Mouse (Mus musculus) myocyte (in vitro differentiated cells): ENCODE data around the gene Atg16l1. TPM values are rescaled to one million over a fixed set of nuclear protein-coding genes. Genes with fewer than 3 reads are reported as not detected.

ENCODE experiments used
- H3K27me3 ChIP-seq: one replicate; pipeline ENCODE4 v1.6.1; 2011; ENCODE audit not compliant: control insufficient read depth, insufficient read depth, insufficient read length
- H3K36me3 ChIP-seq: one replicate; pipeline ENCODE4 v1.6.1; 2011; ENCODE audit not compliant: control insufficient read depth, insufficient read depth
- H3K4me2 ChIP-seq: one replicate; pipeline ENCODE4 v1.6.1; 2011; ENCODE audit warnings: low read depth, control low read depth
- H3K4me3 ChIP-seq: one replicate; pipeline ENCODE4 v1.5.1; 2011; ENCODE audit warnings: mild to moderate bottlenecking, control low read depth, moderate library complexity
- H3K79me2 ChIP-seq: one replicate; pipeline ENCODE4 v1.6.1; 2011; ENCODE audit not compliant: control insufficient read depth, insufficient read depth
- H3ac ChIP-seq: one replicate; pipeline ENCODE4 v1.6.1; 2011; ENCODE audit not compliant: control insufficient read depth, insufficient read length
- CEBPB ChIP-seq: IDR thresholded peaks from 2 replicates; pipeline ENCODE4 v1.6.1; 2011; ENCODE audit warnings: mild to moderate bottlenecking, moderate library complexity; ENCODE audit not compliant: poor library complexity, insufficient read depth, severe bottlenecking
- E2F4 ChIP-seq: IDR thresholded peaks from one replicate; pipeline ENCODE4 v1.6.1; 2011; ENCODE audit warnings: mild to moderate bottlenecking, control low read depth, moderate library complexity; ENCODE audit not compliant: insufficient read depth
- MAX ChIP-seq: IDR thresholded peaks from one replicate; pipeline ENCODE4 v1.6.1; 2011; ENCODE audit warnings: low read depth, mild to moderate bottlenecking, control low read depth
- MYOD1 ChIP-seq, 3 experiments: IDR thresholded peaks; one replicate each; pipeline ENCODE4 v1.6.1; 2011; ENCODE audit warnings: control low read depth in 2 of 3, low read depth in 2 of 3, mild to moderate bottlenecking in 2 of 3, moderate library complexity in 1 of 3; ENCODE audit not compliant: insufficient read length in 2 of 3, control insufficient read depth in 1 of 3
- MYOG ChIP-seq, 3 experiments: IDR thresholded peaks; one replicate each; pipeline ENCODE4 v1.6.1; 2011; ENCODE audit warnings: control low read depth in 2 of 3, low read depth in 2 of 3, mild to moderate bottlenecking in 2 of 3; ENCODE audit not compliant: insufficient read length in 2 of 3, control insufficient read depth in 1 of 3, insufficient read depth in 1 of 3
- POLR2A ChIP-seq: IDR thresholded peaks from one replicate; pipeline ENCODE4 v1.6.1; 2011; ENCODE audit warnings: low read depth, mild to moderate bottlenecking, control low read depth, moderate library complexity; ENCODE audit not compliant: insufficient read length
- POLR2AphosphoS2 ChIP-seq: IDR thresholded peaks from one replicate; pipeline ENCODE4 v1.6.1; 2011; ENCODE audit warnings: low read depth, control low read depth; ENCODE audit not compliant: insufficient read length
- REST ChIP-seq: IDR thresholded peaks from one replicate; pipeline ENCODE4 v1.6.1; 2011; ENCODE audit warnings: mild to moderate bottlenecking, control low read depth, moderate library complexity; ENCODE audit not compliant: insufficient read depth, insufficient read length
- SRF ChIP-seq: IDR thresholded peaks from one replicate; pipeline ENCODE4 v1.6.1; 2011; ENCODE audit warnings: low read depth; ENCODE audit not compliant: control insufficient read depth, insufficient read length
- TCF12 ChIP-seq: IDR thresholded peaks from one replicate; pipeline ENCODE4 v1.6.1; 2011; ENCODE audit warnings: mild to moderate bottlenecking, control low read depth; ENCODE audit not compliant: poor library complexity, insufficient read depth, severe bottlenecking
- TCF3 ChIP-seq: IDR thresholded peaks from one replicate; pipeline ENCODE4 v1.6.1; 2011; ENCODE audit warnings: low read depth, control low read depth; ENCODE audit not compliant: insufficient read length
- USF1 ChIP-seq: IDR thresholded peaks from one replicate; pipeline ENCODE4 v1.6.1; 2011; ENCODE audit warnings: low read depth, mild to moderate bottlenecking, control low read depth, moderate library complexity
- polyA plus RNA-seq: library from polyadenylated mRNA; unstranded; fragments of >200 nt; fragmentation: generic; extraction: Trizol; gene quantifications from one replicate; pipeline ENCODE4 v1.2.1, GENCODE M21; 2012; ENCODE audit warnings: missing spikeins

Gene Atg16l1
- polyA plus RNA-seq, 1 experiment: 21.8 TPM

- TF ChIP-seq TCF12 (no peak), E2F4 (no peak), USF1 (no peak), REST (no peak), MYOG (IDR thresholded peaks at IDR 0.05; ENCODE audit: control insufficient read depth in 1 of 3, insufficient read depth in 1 of 3, insufficient read length in 2 of 3, low read depth in 2 of 3) (no peak), TCF3 (no peak), MAX (no peak), POLR2AphosphoS2 (no peak), POLR2A (no peak), MYOD1 (IDR thresholded peaks at IDR 0.05; ENCODE audit: control insufficient read depth in 1 of 3, insufficient read length in 2 of 3, low read depth in 2 of 3) (no peak), CEBPB (no peak), SRF (no peak)
- Histone ChIP-seq H3K79me2 (no peaks in the 10 kb centered on the region), H3K4me3 (no peak overlapping the region), H3K27me3 (no peaks in the 10 kb centered on the region), H3K36me3 (peaks cover 58% of the 10 kb centered on the region), H3K4me2 (no peak overlapping the region), H3ac (no peak overlapping the region)
Measured at GRCm38 (mm10) chr1:87789665-87790064, 34.0 kb downstream of the Atg16l1 start.

GRCm38 (mm10) chr1:87792438-87793137, 36.9 kb downstream of the Atg16l1 start:
- Histone ChIP-seq H3K4me3 (no peak overlapping the region), H3K4me2 (no peak overlapping the region), H3ac (no peak overlapping the region), H3K36me3 (peaks cover 30% of the 10 kb centered on the region), H3K27me3 (no peaks in the 10 kb centered on the region), H3K79me2 (no peaks in the 10 kb centered on the region)
- TF ChIP-seq TCF12: no peak
- no peak for TF ChIP-seq POLR2A
- no peak for TF ChIP-seq REST
- no peak for TF ChIP-seq TCF3
- TF ChIP-seq E2F4: no peak
- no peak for TF ChIP-seq MAX
- no peak for TF ChIP-seq CEBPB
- no peak for TF ChIP-seq MYOD1 (IDR thresholded peaks at IDR 0.05; ENCODE audit: control insufficient read depth in 1 of 3, insufficient read length in 2 of 3, low read depth in 2 of 3)
- no peak for TF ChIP-seq USF1
- TF ChIP-seq SRF: no peak
- TF ChIP-seq POLR2AphosphoS2: no peak
- TF ChIP-seq MYOG (IDR thresholded peaks at IDR 0.05; ENCODE audit: control insufficient read depth in 1 of 3, insufficient read depth in 1 of 3, insufficient read length in 2 of 3, low read depth in 2 of 3): no peak

DNA sequence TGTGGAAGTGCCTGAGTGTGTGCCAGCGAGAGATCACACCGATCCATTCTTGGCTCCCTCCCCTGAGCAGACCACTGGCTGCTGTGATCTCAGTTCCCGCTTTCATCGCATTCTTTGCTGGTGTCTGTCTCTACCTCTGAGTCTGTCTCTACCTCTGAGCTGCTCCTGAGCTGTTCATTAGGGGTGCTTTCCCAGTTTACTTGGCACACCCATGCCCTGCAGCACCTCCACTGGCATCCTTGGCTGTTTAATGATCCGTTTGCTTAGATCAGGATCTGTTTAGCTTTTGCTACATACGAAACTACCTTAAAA, 37.4 kb downstream of the Atg16l1 start:
- no peaks in the 10 kb centered on the region for H3K79me2 ChIP-seq
- peaks cover 25% of the 10 kb centered on the region for H3K36me3 ChIP-seq
- no peak for TF ChIP-seq SRF
- no peak for TF ChIP-seq POLR2A
- TF ChIP-seq USF1: no peak
- no peak for TF ChIP-seq TCF3
- TF ChIP-seq MYOG (IDR thresholded peaks at IDR 0.05; ENCODE audit: control insufficient read depth in 1 of 3, insufficient read depth in 1 of 3, insufficient read length in 2 of 3, low read depth in 2 of 3): no peak
- TF ChIP-seq CEBPB: no peak
- TF ChIP-seq REST: no peak
- no peak for TF ChIP-seq E2F4
- TF ChIP-seq MYOD1 (IDR thresholded peaks at IDR 0.05; ENCODE audit: control insufficient read depth in 1 of 3, insufficient read length in 2 of 3, low read depth in 2 of 3): no peak
- TF ChIP-seq MAX: no peak
- no peak for TF ChIP-seq POLR2AphosphoS2
- no peak for TF ChIP-seq TCF12

GRCm38 (mm10) chr1:87797702-87798101, 42.0 kb downstream of the Atg16l1 start:
- H3K36me3 ChIP-seq: peaks cover 6% of the 10 kb centered on the region

More for the DNA sequence above, 37.4 kb downstream of the Atg16l1 start:
- Histone ChIP-seq H3K4me2 (no peak overlapping the region), H3ac (no peak overlapping the region), H3K27me3 (no peaks in the 10 kb centered on the region), H3K4me3 (no peak overlapping the region)

DNA sequence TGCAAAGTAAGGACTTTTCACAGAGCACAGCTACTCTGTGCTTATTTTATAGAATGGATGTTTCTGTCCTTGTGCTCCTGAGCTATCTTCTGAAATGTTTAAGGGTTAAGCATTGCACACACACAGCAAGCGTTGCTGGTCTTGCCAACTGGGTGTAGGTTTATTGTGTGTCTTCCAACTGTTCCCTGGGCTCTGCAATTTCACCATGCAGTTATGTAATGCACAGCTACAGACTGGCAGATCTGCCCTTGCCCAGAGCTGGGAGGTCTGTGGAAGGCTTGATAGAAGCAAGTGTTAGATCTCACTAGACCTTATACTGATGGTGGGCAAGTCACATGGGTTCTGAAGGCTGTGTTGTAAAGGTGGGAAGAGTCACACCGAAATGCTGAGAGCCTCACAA, 42.6 kb downstream of the Atg16l1 start:
- Histone ChIP-seq H3K36me3 (peaks cover 3% of the 10 kb centered on the region), H3K27me3 (no peaks in the 10 kb centered on the region), H3K4me2 (no peak overlapping the region), H3K4me3 (no peak overlapping the region), H3ac (no peak overlapping the region), H3K79me2 (no peaks in the 10 kb centered on the region)
- no peak for TF ChIP-seq USF1
- TF ChIP-seq SRF: no peak
- no peak for TF ChIP-seq POLR2A
- no peak for TF ChIP-seq E2F4
- TF ChIP-seq POLR2AphosphoS2: no peak
- no peak for TF ChIP-seq REST
- no peak for TF ChIP-seq MAX

More at GRCm38 (mm10) chr1:87797702-87798101, 42.0 kb downstream of the Atg16l1 start:
- Histone ChIP-seq H3K4me2 (no peak overlapping the region), H3K27me3 (no peaks in the 10 kb centered on the region), H3K4me3 (no peak overlapping the region), H3ac (no peak overlapping the region), H3K79me2 (no peaks in the 10 kb centered on the region)
- TF ChIP-seq MYOD1 (IDR thresholded peaks at IDR 0.05; ENCODE audit: control insufficient read depth in 1 of 3, insufficient read length in 2 of 3, low read depth in 2 of 3): no peak
